Mouse (Mus musculus) hindbrain, embryonic 12.5 days (tissue): ENCODE data around the gene S1pr1. TPM values are rescaled to one million over a fixed set of nuclear protein-coding genes. Genes with fewer than 3 reads are reported as not detected.

Experiments used
- ATAC-seq: fragments of 200-750 bp; cut with Nextera tagmentation; 2 replicates; pipeline ENCODE4 v1.8.0; 2017; ENCODE audit warnings: moderate TSS enrichment; ENCODE audit not compliant: low FRiP score
- H3K27ac ChIP-seq: fragments of 300-500 bp; sonication (generic); 2 replicates; pipeline ENCODE4 v1.5.1; 2016; ENCODE audit warnings: mild to moderate bottlenecking
- H3K27me3 ChIP-seq: fragments of 300-500 bp; sonication (generic); 2 replicates; pipeline ENCODE4 v1.6.1; 2016; ENCODE audit warnings: mild to moderate bottlenecking
- H3K36me3 ChIP-seq: fragments of 300-500 bp; sonication (generic); 2 replicates; pipeline ENCODE4 v1.6.1; 2016; ENCODE audit warnings: mild to moderate bottlenecking
- H3K4me1 ChIP-seq: fragments of 300-500 bp; sonication (generic); 2 replicates; pipeline ENCODE4 v1.6.1; 2016
- H3K4me2 ChIP-seq: fragments of 300-500 bp; sonication (generic); replicated peaks from 2 replicates; pipeline ENCODE4 v1.6.1; 2016; ENCODE audit warnings: mild to moderate bottlenecking
- H3K4me3 ChIP-seq: fragments of 300-500 bp; sonication (generic); 2 replicates; pipeline ENCODE4 v1.5.1; 2016; ENCODE audit warnings: mild to moderate bottlenecking
- H3K9ac ChIP-seq: fragments of 300-500 bp; sonication (generic); 2 replicates; pipeline ENCODE4 v1.6.1; 2016; ENCODE audit warnings: mild to moderate bottlenecking, moderate library complexity
- H3K9me3 ChIP-seq: fragments of 300-500 bp; sonication (generic); replicated peaks from 2 replicates; pipeline ENCODE4 v1.6.1; 2016; ENCODE audit warnings: mild to moderate bottlenecking
- WGBS: fragments of 180-500 bp; shearing (Covaris S2); methylation state at CpG from one replicate; pipeline ENCODE4 v1.1.7; 2016; 5-methylcytosine and 5-hydroxymethylcytosine counted together
- polyA plus RNA-seq: library from polyadenylated mRNA; unstranded; fragments of >200 nt; fragmentation: Nextera tagmentation; extraction: Ambion mirVana; gene quantifications from 2 replicates; pipeline ENCODE4 v1.2.1, GENCODE M21; 2016

S1pr1 gene
- polyA plus RNA-seq, 1 experiment from 2014 or later: 17.1 TPM

DNA sequence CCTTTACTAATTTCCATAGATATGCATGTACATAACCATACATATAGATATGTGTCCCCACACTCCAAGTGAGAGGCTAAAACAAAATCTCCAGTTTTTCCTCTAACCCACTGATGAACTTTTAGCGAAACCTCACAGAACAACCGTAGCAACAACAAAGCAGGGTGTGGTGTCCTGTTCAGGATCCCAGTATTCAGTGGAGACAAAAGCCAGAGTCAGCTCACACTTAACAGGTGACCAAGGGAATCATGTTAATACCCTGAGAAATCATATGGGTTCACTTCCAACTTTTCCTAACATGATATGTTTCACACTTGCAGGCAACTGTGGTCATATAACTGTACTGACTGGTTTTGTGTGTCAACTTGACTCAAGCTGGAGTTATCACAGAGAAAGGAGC is 27.1 kb downstream of the S1pr1 start:
- Histone ChIP-seq H3K27me3 (no peaks in the 10 kb centered on the region), H3K27ac (no peak overlapping the region), H3K36me3 (no peaks in the 10 kb centered on the region), H3K4me3 (no peak overlapping the region), H3K9me3 (no peaks in the 10 kb centered on the region), H3K4me1 (no peaks in the 10 kb centered on the region), H3K4me2 (no peak overlapping the region), H3K9ac (no peak overlapping the region)
- 89% methylated on average over 2 of the region's 2 CpGs for WGBS
- no peak for ATAC-seq

DNA sequence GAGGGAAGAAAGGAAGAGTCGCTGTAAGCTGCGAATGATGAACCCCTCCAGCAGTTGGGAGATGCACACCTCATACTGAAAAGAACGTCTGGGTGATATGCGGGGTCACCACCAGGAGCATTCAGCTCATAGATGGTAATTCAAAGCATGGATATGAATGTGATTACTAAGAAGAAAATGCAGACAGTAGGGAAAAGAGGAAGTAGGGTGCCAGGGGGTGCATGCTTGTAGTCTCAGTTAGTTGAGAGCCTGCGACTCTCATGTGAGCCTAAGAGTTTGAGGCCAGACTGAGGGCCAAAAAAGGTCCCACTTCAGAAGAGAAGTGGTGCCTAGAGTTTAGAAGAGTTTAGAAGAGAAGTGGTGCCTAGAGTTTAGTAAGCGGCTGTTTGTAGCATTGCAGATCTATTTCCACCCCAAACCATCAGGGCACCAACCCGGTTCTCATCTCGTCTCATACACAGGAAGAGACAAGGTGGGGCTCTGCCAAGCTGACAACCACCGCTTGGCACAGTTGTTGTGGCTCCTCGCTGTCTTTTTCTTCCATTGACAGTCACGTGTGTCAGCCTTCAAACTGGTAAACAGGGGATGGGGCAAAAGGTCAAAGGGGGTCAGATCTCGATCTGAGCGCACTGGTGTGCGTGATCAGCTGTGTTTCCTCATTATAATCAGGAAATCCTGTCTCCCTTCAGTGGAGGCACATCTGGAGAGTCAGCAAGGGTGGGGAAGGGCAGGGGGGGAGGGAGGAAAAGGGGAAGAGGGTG is 32.4 kb downstream of the S1pr1 start:
- H3K27me3 ChIP-seq: no peaks in the 10 kb centered on the region
- no peaks in the 10 kb centered on the region for H3K9me3 ChIP-seq
- no peak overlapping the region for H3K9ac ChIP-seq
- no peak overlapping the region for H3K27ac ChIP-seq
- no peaks in the 10 kb centered on the region for H3K4me1 ChIP-seq
- no peak overlapping the region for H3K4me3 ChIP-seq
- no peak overlapping the region for H3K4me2 ChIP-seq
- no peaks in the 10 kb centered on the region for H3K36me3 ChIP-seq
- WGBS: 73% methylated on average over 14 of the region's 14 CpGs
- no peak for ATAC-seq

DNA sequence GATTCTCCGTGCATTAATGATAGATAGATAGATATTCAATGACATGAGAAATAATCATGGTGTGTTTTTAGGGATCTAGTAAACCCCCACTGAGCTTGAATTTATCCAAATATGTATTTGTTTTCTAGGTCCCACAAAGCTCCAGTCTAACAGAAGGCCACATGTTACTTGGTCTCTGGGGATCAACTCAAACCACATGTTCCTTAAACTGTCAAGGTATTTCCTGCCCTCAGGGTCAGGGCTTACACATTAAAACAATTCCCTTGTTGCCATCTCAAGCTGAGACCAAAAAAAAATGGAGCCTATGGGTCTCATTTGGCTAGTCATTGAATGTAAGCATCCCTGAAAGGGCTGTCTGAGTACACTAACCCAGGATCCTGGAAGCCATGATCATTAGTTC is 33.7 kb downstream of the S1pr1 start:
- no peak for ATAC-seq
- H3K9me3 ChIP-seq: no peaks in the 10 kb centered on the region
- no peak overlapping the region for H3K27ac ChIP-seq
- H3K9ac ChIP-seq: no peak overlapping the region
- H3K27me3 ChIP-seq: no peaks in the 10 kb centered on the region
- 90% methylated on average over 1 of the region's 1 CpGs for WGBS
- H3K4me2 ChIP-seq: no peak overlapping the region
- H3K36me3 ChIP-seq: no peaks in the 10 kb centered on the region
- H3K4me3 ChIP-seq: no peak overlapping the region
- no peaks in the 10 kb centered on the region for H3K4me1 ChIP-seq

DNA sequence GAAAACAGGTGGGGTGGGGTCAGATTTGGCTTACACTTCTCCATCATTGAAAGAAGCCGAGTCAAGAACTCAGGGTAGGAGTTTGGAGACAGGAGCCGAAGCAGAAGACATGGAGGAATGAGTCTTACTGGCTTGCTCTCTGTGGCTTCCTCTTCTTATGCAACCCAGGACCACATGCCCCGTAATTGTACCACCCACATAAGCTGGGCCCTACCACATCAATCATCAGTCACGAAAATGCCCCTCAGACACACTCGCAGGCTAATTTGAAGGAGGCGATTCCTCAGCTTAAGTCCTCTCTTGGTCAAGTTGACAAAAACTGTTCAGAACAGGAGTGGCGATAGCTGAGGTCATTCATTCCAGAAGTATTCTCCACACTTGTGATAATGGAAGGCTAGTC is 35.9 kb downstream of the S1pr1 start:
- H3K36me3 ChIP-seq: no peaks in the 10 kb centered on the region
- H3K27me3 ChIP-seq: no peaks in the 10 kb centered on the region
- no peak overlapping the region for H3K4me2 ChIP-seq
- H3K9ac ChIP-seq: no peak overlapping the region
- no peaks in the 10 kb centered on the region for H3K9me3 ChIP-seq
- no peak overlapping the region for H3K27ac ChIP-seq
- H3K4me3 ChIP-seq: no peak overlapping the region
- no peaks in the 10 kb centered on the region for H3K4me1 ChIP-seq
- 87% methylated on average over 7 of the region's 7 CpGs for WGBS
- ATAC-seq: no peak

DNA sequence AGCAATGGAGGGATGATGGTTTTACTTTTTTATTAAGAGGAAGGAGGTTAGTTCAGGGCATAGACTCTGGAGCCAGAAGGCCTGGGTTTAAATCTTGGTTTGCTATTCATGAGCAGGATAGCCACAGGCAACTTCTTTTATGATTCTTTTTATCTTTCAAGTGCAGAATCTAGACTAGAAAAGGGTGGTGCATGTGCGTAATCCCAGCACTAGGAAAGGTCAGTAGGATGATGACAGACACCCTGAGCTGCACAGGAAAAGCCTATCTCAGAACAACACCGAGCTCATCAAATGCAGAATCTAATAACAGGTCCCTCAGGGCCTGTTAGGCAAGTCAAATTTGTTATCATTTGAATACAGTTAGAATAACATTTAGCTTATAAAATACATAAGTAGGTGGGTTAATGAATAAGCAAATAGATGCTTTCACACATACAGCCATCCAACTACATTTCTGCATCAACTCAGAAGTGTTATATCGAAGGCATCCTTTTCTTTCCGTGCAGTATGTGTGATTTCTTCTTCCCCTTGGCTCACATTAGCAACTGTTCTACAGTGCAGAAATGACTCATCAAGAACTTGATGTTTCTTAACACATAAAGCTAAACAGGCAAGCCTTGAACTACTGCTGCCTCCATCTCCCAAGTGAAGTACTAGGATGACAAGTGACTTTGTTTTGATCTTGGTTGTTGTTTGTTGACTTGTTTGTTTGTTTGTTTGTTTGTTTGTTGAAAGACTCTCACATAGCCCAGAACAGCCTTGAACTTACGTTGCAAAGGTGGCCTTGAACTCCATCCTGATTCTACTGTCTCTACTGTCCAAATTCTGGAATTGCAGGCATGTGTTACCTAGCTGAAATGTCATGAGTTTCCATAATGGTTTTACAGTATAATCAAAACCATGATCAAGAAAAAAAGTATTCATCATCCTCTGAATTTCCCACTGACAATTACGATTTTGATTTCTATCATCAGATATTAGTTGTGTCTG is 39.0 kb downstream of the S1pr1 start:
- H3K27me3 ChIP-seq: no peaks in the 10 kb centered on the region
- no peak overlapping the region for H3K9ac ChIP-seq
- H3K27ac ChIP-seq: no peak overlapping the region
- H3K4me2 ChIP-seq: no peak overlapping the region
- H3K4me1 ChIP-seq: no peaks in the 10 kb centered on the region
- no peak overlapping the region for H3K4me3 ChIP-seq
- H3K9me3 ChIP-seq: no peaks in the 10 kb centered on the region
- WGBS: 87% methylated on average over 6 of the region's 6 CpGs
- no peak for ATAC-seq
- no peaks in the 10 kb centered on the region for H3K36me3 ChIP-seq

DNA sequence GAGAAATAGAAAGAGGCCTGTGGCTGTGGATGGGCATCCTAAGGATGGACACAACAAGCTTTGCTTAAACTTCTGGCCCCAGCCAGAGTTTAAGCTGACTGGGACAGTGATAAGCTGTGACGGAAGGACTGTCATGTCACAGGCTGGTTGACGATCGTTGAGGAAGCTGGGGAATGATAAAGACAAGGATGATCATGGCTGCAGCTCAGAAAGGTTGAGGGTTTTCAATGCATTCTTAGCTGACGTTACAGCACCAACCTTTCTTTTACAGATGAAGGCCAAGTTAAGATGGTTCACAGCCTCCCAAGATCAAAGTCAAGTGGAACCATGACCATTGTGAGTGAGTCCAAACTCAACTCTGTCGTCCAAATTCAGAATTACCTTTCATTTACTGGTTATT is 40.2 kb downstream of the S1pr1 start:
- H3K27me3 ChIP-seq: no peaks in the 10 kb centered on the region
- H3K4me1 ChIP-seq: no peaks in the 10 kb centered on the region
- H3K4me2 ChIP-seq: no peak overlapping the region
- H3K9ac ChIP-seq: no peak overlapping the region
- H3K27ac ChIP-seq: no peak overlapping the region
- ATAC-seq: no peak
- 89% methylated on average over 5 of the region's 5 CpGs for WGBS
- H3K9me3 ChIP-seq: no peaks in the 10 kb centered on the region
- H3K36me3 ChIP-seq: no peaks in the 10 kb centered on the region
- no peak overlapping the region for H3K4me3 ChIP-seq

DNA sequence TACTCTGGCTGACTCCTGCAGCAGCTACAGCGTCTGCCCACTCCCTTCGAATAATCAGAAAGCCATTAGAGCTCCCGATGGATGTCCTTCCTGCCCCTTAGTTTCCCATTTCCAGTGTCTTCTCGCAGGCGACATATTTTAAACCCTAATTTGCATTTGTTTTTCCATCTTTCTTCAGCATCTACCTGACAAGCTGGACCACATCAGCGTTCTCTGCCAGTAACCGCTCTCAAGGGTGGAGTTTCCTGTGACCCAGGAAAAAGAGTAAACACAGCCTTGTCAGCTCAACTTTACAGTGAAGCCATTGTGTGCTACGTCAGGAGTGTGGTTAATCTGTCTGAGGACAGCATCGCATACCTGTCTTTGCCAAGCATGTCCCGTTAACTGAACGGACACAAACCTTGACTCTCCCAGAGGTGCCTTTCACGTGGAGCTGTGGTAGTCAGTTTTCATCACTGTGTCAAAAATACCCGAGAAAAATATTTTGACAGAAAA is 41.2 kb downstream of the S1pr1 start:
- H3K9ac ChIP-seq: no peak overlapping the region
- WGBS: 56% methylated on average over 13 of the region's 13 CpGs
- H3K27me3 ChIP-seq: no peaks in the 10 kb centered on the region
- H3K4me1 ChIP-seq: no peaks in the 10 kb centered on the region
- H3K4me2 ChIP-seq: no peak overlapping the region
- no peak overlapping the region for H3K4me3 ChIP-seq
- ATAC-seq: no peak
- H3K9me3 ChIP-seq: no peaks in the 10 kb centered on the region
- H3K36me3 ChIP-seq: no peaks in the 10 kb centered on the region
- no peak overlapping the region for H3K27ac ChIP-seq

DNA sequence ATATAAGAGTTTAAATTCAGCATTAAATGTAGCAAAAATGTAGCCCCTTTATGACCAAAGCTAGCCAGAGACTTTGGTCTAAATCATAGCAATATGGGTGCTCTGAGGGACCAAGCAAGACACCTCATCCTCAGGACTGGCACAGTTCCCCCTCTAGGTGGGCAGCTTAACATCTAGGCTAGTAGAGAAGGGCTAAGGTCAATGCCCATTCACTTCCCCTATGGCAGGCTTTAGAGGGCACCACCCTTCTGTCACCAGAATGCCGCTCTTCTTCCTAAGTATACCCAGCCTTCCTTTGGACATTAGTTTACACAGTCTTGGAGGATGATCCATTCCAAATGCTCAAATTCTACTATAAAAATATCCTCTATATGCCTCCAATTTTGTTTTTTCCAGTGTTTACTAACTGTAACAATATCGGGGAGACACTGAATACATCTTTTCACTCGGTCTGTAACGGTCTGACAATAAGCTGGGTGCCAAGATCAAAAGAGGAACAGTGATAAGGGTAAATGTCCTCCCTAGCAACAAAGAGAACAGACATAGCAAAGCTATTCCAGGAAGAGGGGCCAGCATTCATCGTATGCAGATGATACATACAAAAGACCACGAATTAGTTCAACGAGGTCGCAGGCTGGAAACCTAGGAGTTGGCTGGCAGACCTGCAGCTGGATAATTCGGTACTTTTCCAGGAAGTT is 41.8 kb downstream of the S1pr1 start:
- WGBS: 63% methylated on average over 9 of the region's 9 CpGs
- H3K9me3 ChIP-seq: no peaks in the 10 kb centered on the region

DNA sequence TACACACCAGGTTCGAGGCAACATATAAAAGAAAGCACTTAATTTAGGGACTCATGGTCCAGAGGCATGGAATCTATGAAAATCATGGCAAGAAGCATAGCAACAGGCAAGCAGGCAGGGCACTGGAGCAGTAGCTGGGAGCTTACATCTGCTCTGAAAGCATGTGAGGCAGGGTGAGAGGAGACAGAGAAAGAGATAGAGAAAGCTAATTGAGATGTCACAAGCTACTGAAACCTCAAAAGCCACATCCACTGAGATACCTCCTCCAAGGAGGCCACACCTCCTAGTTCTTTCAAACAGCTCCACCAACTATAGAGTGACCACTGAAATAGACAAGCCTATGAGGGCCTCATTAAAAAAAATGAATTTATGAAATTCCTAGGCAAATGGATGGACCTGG is 45.6 kb downstream of the S1pr1 start:
- H3K4me1 ChIP-seq: no peaks in the 10 kb centered on the region
- H3K27ac ChIP-seq: no peak overlapping the region
- no peak overlapping the region for H3K4me3 ChIP-seq
- no peaks in the 10 kb centered on the region for H3K27me3 ChIP-seq
- 85% methylated on average over 1 of the region's 1 CpGs for WGBS
- no peaks in the 10 kb centered on the region for H3K36me3 ChIP-seq
- H3K4me2 ChIP-seq: no peak overlapping the region
- ATAC-seq: no peak
- no peak overlapping the region for H3K9ac ChIP-seq
- no peaks in the 10 kb centered on the region for H3K9me3 ChIP-seq

More for the DNA sequence above, 41.8 kb downstream of the S1pr1 start:
- H3K27ac ChIP-seq: no peak overlapping the region
- no peak overlapping the region for H3K4me2 ChIP-seq
- H3K36me3 ChIP-seq: no peaks in the 10 kb centered on the region
- ATAC-seq: no peak
- H3K4me1 ChIP-seq: no peaks in the 10 kb centered on the region
- H3K4me3 ChIP-seq: no peak overlapping the region
- no peak overlapping the region for H3K9ac ChIP-seq
- H3K27me3 ChIP-seq: no peaks in the 10 kb centered on the region

DNA sequence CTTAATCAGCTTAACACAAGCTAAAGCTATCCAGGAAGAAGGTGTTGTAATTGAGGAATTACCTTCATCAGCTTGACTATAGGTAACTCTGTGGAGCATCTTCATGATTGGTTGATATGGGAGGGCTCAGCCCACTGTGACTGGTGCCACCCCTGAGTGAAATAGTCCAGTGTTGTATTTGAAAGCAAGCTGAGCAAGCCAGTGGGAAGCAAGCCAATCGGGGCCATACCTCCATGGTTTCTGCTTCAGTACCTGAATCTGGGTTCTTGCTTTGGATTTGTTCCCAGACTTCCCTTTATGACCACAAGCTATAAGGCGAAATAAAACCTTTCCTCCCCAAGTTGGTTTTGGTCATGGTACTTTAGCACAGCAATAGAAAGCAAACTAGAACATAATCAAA is 47.7 kb downstream of the S1pr1 start:
- no peak for ATAC-seq
- Histone ChIP-seq H3K9ac (no peak overlapping the region), H3K27ac (no peak overlapping the region), H3K36me3 (no peaks in the 10 kb centered on the region), H3K9me3 (no peaks in the 10 kb centered on the region), H3K4me2 (no peak overlapping the region), H3K4me1 (no peaks in the 10 kb centered on the region), H3K4me3 (no peak overlapping the region), H3K27me3 (no peaks in the 10 kb centered on the region)
- 87% methylated on average over 2 of the region's 2 CpGs for WGBS

DNA sequence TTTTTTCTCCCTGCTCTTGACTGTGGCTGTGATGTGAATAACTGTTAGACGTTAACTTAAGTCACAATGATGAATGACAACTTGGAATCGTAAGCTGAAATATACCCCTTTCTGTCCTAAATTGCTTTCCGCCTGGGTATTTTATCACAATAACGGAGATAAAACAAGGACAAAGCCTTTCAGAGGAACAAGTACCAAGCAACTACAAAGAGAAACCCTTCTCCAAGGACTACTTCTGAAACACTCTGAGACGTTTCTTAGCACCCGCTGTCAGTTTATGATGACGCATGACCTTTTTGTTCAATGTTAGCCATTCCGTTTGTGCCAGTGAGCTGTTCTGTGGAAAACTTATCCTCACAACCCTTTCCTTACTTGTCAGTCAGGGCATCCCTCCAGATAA is 48.3 kb downstream of the S1pr1 start:
- H3K9ac ChIP-seq: no peak overlapping the region
- no peaks in the 10 kb centered on the region for H3K4me1 ChIP-seq
- no peaks in the 10 kb centered on the region for H3K36me3 ChIP-seq
- 58% methylated on average over 8 of the region's 8 CpGs for WGBS
- no peaks in the 10 kb centered on the region for H3K27me3 ChIP-seq
- H3K4me3 ChIP-seq: no peak overlapping the region
- no peak overlapping the region for H3K27ac ChIP-seq
- H3K9me3 ChIP-seq: no peaks in the 10 kb centered on the region
- H3K4me2 ChIP-seq: no peak overlapping the region
- no peak for ATAC-seq

DNA sequence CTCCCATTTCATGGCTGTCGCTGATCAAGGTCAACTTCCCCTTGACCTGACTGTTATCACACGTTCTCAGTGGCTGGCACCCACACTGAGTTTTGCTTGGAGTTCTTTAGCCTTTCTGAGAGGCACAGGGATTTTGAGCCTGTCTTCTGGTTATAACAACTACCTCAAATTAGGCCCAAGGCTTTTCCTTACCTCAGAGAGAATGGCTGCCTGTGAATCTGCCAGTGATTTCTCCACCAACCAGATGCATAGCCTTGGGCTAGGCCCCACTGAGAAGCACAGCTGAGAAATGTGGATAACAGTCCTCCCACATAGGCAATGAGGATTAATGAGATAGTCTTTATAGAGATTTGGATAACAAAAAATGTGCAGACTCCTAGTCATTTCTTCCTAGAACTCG is 50.4 kb downstream of the S1pr1 start:
- Histone ChIP-seq H3K4me1 (no peaks in the 10 kb centered on the region), H3K27me3 (no peaks in the 10 kb centered on the region), H3K4me2 (no peak overlapping the region), H3K36me3 (no peaks in the 10 kb centered on the region), H3K9ac (no peak overlapping the region), H3K4me3 (no peak overlapping the region), H3K9me3 (no peaks in the 10 kb centered on the region), H3K27ac (no peak overlapping the region)
- ATAC-seq: no peak
- WGBS: 43% methylated on average over 3 of the region's 3 CpGs
